Mouse (Mus musculus): ENCODE results near the gene Magi2. TPM values are rescaled to one million over a fixed set of nuclear protein-coding genes. Genes with fewer than 3 reads are reported as not detected.

The Magi2 gene
- polyA plus RNA-seq, 1 experiment = 0.79 TPM

DNA sequence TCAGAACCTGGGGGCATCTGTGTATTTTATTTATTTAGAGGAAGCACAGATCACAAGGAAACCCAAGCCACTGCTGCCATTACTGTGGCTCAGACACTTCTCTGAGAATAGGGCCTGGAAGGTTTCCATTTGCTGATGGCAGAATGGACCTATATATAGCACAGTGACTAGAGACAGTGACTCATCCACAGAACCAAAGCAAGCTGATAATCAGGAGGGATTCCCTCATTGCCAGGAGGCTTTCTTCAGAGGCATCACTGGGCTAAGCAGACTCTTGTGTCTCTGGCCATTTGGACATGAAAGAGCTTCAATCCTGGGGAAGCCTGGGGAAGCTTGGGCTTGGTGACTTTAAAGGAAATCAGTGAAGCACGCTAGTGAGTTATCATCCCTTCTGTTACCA lies 1445.0 kb downstream of the Magi2 start:
- 66% methylated on average over 1 of the region's 1 CpGs for WGBS
- Histone ChIP-seq H3K36me3 (ENCODE audit: control insufficient read depth, insufficient read depth, low read length) (no peaks in the 10 kb centered on the region), H3K4me1 (ENCODE audit: control insufficient read depth, insufficient read depth, insufficient read length) (no peaks in the 10 kb centered on the region), H3K4me3 (ENCODE audit: extremely low read depth, insufficient read depth, insufficient read length) (no peak overlapping the region), H3K27ac (ENCODE audit: insufficient read depth, low read length) (no peak overlapping the region), H3K27me3 (ENCODE audit: control insufficient read depth, insufficient read depth, low read length) (no peaks in the 10 kb centered on the region)
- no peak for TF ChIP-seq CTCF (IDR thresholded peaks at IDR 0.05; ENCODE audit: extremely low read depth, insufficient read depth, insufficient read length, insufficient replicate concordance)
- no peak for TF ChIP-seq POLR2A (IDR thresholded peaks at IDR 0.05; ENCODE audit: low read depth, low read length)
- no peak for DNase-seq (ENCODE audit: low read depth in 1 of 2, low spot score in 2 of 2)

DNA sequence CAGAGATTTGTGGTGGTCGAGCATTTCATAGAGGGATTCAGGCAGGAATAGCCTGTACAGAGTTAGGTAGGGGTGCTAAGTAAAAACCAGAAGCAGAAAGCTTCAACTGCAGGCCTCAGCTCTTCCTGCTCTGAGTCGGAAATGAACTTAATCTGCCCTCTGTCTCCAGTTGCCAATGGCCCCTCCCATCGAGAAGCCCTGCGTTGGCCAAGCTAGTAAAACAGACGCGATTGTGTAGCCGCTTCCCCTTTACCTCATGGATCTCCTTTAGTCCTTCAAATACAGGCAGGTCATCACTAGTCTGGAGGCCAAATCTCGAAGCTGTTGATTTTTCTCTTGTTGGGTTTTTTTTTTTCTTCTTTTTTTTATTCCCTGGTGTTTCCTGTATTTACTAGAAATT lies 1447.7 kb downstream of the Magi2 start:
- no peaks in the 10 kb centered on the region for H3K36me3 ChIP-seq (ENCODE audit: control insufficient read depth, insufficient read depth, low read length)
- TF ChIP-seq POLR2A (IDR thresholded peaks at IDR 0.05; ENCODE audit: low read depth, low read length) (no peak), CTCF (IDR thresholded peaks at IDR 0.05; ENCODE audit: extremely low read depth, insufficient read depth, insufficient read length, insufficient replicate concordance) (no peak)
- no peak overlapping the region for H3K27ac ChIP-seq (ENCODE audit: insufficient read depth, low read length)
- no peaks in the 10 kb centered on the region for H3K4me1 ChIP-seq (ENCODE audit: control insufficient read depth, insufficient read depth, insufficient read length)
- 75% methylated on average over 8 of the region's 8 CpGs for WGBS
- H3K27me3 ChIP-seq (ENCODE audit: control insufficient read depth, insufficient read depth, low read length) = no peaks in the 10 kb centered on the region
- no peak overlapping the region for H3K4me3 ChIP-seq (ENCODE audit: extremely low read depth, insufficient read depth, insufficient read length)
- DNase-seq (ENCODE audit: low read depth in 1 of 2, low spot score in 2 of 2) = no peak

DNA sequence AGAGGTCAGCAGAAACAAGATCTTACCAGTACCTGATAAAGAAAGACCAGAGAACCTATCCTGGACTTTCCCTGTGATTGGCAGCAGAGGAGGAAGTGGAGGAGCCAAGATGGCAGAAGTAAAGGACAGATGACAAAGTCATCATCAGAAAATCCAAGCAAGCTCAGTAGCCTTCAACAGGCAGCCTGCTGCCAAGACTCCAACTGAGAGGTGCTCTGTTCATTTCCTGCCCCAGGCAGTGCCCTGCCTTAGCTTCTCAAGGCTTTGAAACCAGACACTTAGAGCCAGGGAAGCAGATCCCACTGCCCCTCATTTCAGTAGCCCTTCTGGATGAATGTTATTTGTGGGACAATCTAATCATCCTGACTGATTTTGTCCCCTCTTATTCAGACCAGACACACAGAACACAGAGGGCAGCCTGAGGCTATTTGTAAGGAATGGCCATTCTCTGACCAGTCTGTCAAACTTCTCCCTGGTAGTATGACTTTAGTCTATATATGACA lies 1448.4 kb downstream of the Magi2 start:
- no peak overlapping the region for H3K27ac ChIP-seq (ENCODE audit: insufficient read depth, low read length)
- TF ChIP-seq CTCF (IDR thresholded peaks at IDR 0.05; ENCODE audit: extremely low read depth, insufficient read depth, insufficient read length, insufficient replicate concordance) (no peak), POLR2A (IDR thresholded peaks at IDR 0.05; ENCODE audit: low read depth, low read length) (no peak)

DNA sequence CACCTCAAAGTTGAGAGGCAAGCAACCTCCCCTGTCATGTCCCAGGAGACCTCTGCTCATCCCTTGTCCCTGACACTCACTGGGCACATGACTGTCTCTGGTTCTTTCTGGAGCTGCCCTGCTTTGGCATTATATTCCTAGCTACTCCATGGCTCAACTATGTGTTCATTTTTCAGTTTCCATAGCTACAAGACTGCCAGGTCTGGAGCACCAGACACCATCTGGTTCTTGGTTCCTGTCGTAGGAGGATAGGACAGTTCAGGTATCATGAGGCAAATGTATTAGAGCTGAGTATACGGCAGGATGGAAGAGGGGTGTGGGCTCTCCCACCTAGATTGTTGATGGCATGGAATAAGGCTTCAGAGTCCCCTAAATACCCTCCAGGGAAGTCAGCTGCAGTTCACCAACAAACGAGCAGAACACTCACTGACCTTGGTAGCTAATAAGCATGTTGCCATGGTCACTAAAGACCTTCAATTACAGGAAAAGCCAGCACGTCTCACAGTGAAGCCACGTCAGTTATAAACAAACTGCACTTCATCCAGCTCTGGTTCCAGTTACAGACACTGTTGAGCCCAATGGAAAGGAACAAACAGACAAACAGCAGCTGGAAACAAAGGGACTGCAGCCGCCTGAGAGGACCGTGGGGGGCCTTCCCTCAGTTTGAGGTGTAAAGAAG lies 1449.5 kb downstream of the Magi2 start:
- Histone ChIP-seq H3K36me3 (ENCODE audit: control insufficient read depth, insufficient read depth, low read length) (no peaks in the 10 kb centered on the region), H3K27ac (ENCODE audit: insufficient read depth, low read length) (no peak overlapping the region), H3K4me3 (ENCODE audit: extremely low read depth, insufficient read depth, insufficient read length) (no peak overlapping the region), H3K4me1 (ENCODE audit: control insufficient read depth, insufficient read depth, insufficient read length) (peaks cover 7% of the 10 kb centered on the region; the same call in 1 of the 2 replicates), H3K27me3 (ENCODE audit: control insufficient read depth, insufficient read depth, low read length) (no peaks in the 10 kb centered on the region)
- DNase-seq (ENCODE audit: low read depth in 1 of 2, low spot score in 2 of 2) = no peak
- 73% methylated on average over 7 of the region's 7 CpGs for WGBS
- TF ChIP-seq CTCF (IDR thresholded peaks at IDR 0.05; ENCODE audit: extremely low read depth, insufficient read depth, insufficient read length, insufficient replicate concordance) (no peak), POLR2A (IDR thresholded peaks at IDR 0.05; ENCODE audit: low read depth, low read length) (no peak)

More for the DNA sequence above, 1448.4 kb downstream of the Magi2 start:
- no peak overlapping the region for H3K4me3 ChIP-seq (ENCODE audit: extremely low read depth, insufficient read depth, insufficient read length)
- H3K27me3 ChIP-seq (ENCODE audit: control insufficient read depth, insufficient read depth, low read length) = no peaks in the 10 kb centered on the region
- DNase-seq (ENCODE audit: low read depth in 1 of 2, low spot score in 2 of 2) = no peak
- H3K36me3 ChIP-seq (ENCODE audit: control insufficient read depth, insufficient read depth, low read length) = no peaks in the 10 kb centered on the region
- H3K4me1 ChIP-seq (ENCODE audit: control insufficient read depth, insufficient read depth, insufficient read length) = peaks cover 2% of the 10 kb centered on the region; the same call in 1 of the 2 replicates

DNA sequence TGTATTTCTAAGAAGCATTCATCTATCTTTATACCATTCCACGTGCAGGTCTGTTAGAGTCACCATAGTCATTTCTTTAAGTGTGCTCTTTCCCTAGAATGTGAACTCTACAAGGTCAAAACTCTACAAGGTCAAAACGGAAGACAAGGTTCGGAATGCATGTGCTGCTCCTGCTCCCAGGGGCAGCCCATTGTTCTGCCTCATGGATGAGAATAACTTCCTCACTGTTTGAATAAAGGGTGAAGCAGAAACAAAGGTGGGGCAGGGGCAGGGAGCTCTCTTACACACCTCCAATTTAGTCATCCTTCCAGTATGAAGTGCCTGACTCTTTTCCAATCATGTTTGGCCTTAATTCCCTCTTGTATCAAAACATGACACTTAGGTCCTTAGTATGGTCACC lies 1450.4 kb downstream of the Magi2 start:
- WGBS = 84% methylated on average over 3 of the region's 3 CpGs
- TF ChIP-seq POLR2A (IDR thresholded peaks at IDR 0.05; ENCODE audit: low read depth, low read length) = no peak
- no peak for TF ChIP-seq CTCF (IDR thresholded peaks at IDR 0.05; ENCODE audit: extremely low read depth, insufficient read depth, insufficient read length, insufficient replicate concordance)
- H3K27ac ChIP-seq (ENCODE audit: insufficient read depth, low read length) = no peak overlapping the region
- H3K27me3 ChIP-seq (ENCODE audit: control insufficient read depth, insufficient read depth, low read length) = no peaks in the 10 kb centered on the region
- H3K36me3 ChIP-seq (ENCODE audit: control insufficient read depth, insufficient read depth, low read length) = no peaks in the 10 kb centered on the region
- H3K4me1 ChIP-seq (ENCODE audit: control insufficient read depth, insufficient read depth, insufficient read length) = peaks cover 9% of the 10 kb centered on the region; the same call in 1 of the 2 replicates
- no peak for DNase-seq (ENCODE audit: low read depth in 1 of 2, low spot score in 2 of 2)
- H3K4me3 ChIP-seq (ENCODE audit: extremely low read depth, insufficient read depth, insufficient read length) = no peak overlapping the region

DNA sequence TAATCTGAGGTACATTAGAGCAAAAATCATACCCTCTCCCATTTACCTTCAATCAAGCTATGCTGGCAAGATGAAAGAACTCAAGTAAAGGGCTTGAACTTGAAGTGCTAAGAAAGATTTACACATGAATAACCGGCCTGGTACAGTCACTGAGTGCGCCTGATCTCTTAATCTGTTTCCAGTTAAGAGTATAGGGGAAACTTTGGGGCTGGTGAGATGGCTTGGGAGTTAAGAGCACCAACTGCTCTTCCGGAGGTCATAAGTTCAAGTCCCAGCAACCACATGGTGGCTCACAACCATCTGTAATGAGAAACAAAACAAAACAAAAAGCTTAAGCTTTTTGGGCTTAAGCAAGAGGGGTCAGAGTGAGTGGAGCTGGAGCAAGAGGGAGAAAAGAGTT lies 1451.7 kb downstream of the Magi2 start:
- Histone ChIP-seq H3K27ac (ENCODE audit: insufficient read depth, low read length) (no peak overlapping the region), H3K4me3 (ENCODE audit: extremely low read depth, insufficient read depth, insufficient read length) (no peak overlapping the region), H3K36me3 (ENCODE audit: control insufficient read depth, insufficient read depth, low read length) (no peaks in the 10 kb centered on the region), H3K27me3 (ENCODE audit: control insufficient read depth, insufficient read depth, low read length) (no peaks in the 10 kb centered on the region), H3K4me1 (ENCODE audit: control insufficient read depth, insufficient read depth, insufficient read length) (peaks cover 9% of the 10 kb centered on the region; the same call in 1 of the 2 replicates)
- DNase-seq (ENCODE audit: low read depth in 1 of 2, low spot score in 2 of 2) = no peak
- 94% methylated on average over 3 of the region's 3 CpGs for WGBS
- TF ChIP-seq POLR2A (IDR thresholded peaks at IDR 0.05; ENCODE audit: low read depth, low read length) (no peak), CTCF (IDR thresholded peaks at IDR 0.05; ENCODE audit: extremely low read depth, insufficient read depth, insufficient read length, insufficient replicate concordance) (no peak)

DNA sequence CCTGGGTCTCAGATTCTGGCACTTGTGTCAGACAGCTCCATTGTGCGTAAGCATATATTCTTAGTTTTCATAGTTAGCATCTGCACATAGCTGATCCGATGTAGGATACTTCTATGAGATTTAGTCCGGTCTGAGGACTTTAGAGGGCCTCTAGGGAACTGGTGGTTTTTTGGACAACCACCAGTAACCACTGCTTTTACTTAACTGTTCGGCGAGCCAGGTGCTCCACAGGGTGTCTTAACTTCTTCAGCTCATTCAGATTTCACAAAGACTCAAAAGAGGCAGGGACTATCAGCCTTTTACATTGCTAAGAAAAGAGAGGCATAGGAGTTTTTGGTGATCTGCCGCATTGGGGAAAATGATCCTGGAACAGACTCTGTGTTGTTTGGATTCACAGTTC lies 1453.1 kb downstream of the Magi2 start:
- H3K4me1 ChIP-seq (ENCODE audit: control insufficient read depth, insufficient read depth, insufficient read length) = peaks cover 9% of the 10 kb centered on the region; the same call in 1 of the 2 replicates
- H3K36me3 ChIP-seq (ENCODE audit: control insufficient read depth, insufficient read depth, low read length) = no peaks in the 10 kb centered on the region
- H3K27ac ChIP-seq (ENCODE audit: insufficient read depth, low read length) = no peak overlapping the region
- WGBS = 44% methylated on average over 6 of the region's 6 CpGs
- TF ChIP-seq CTCF (IDR thresholded peaks at IDR 0.05; ENCODE audit: extremely low read depth, insufficient read depth, insufficient read length, insufficient replicate concordance) (no peak), POLR2A (IDR thresholded peaks at IDR 0.05; ENCODE audit: low read depth, low read length) (no peak)
- no peak overlapping the region for H3K4me3 ChIP-seq (ENCODE audit: extremely low read depth, insufficient read depth, insufficient read length)
- DNase-seq (ENCODE audit: low read depth in 1 of 2, low spot score in 2 of 2) = no peak
- H3K27me3 ChIP-seq (ENCODE audit: control insufficient read depth, insufficient read depth, low read length) = no peaks in the 10 kb centered on the region
